Mouse (Mus musculus): ENCODE results near the gene Prl3c1. TPM values are rescaled to one million over a fixed set of nuclear protein-coding genes. Genes with fewer than 3 reads are reported as not detected.
"Not testable (repeated sequence)": the region's sequence is repeated elsewhere in the genome, so short reads cannot be mapped to it uniquely, and the experiment has no call there.

The Prl3c1 gene
- not detected in 2 replicates for polyA plus RNA-seq (2016; fragmentation: Nextera tagmentation; extraction: Ambion mirVana)

DNA sequence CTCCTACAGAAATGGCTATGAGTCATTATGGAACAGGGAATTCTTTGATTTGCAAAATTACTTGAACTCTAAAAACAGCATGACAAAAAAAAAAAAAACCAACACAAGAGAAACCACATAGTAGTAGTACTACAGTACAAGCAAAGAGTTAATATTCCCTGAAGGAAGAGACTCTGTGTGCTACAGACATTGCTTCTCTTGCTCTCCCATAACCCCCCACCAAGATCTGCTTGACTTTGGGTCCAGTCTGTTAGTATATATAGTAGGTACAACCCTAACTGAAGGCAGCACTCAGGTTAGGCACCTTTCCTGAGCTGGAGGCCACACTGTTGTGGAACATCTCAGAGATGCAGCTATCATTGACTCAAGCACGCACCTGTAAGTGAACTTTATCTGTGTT is at the start of gene Prl3c1:
TSS of gene Prl3c1 (plus strand) at position 301 of the 400 bp plus-strand sequence.
- ATAC-seq (ENCODE audit: low FRiP score): no peak
- no peaks in the 10 kb centered on the region for H3K4me1 ChIP-seq
- H3K4me3 ChIP-seq: no peak within 1 kb of the TSS
- no peaks in the 10 kb centered on the region for H3K36me3 ChIP-seq
- no peak within 1 kb of the TSS for H3K9ac ChIP-seq
- H3K9me3 ChIP-seq (replicated peaks): no peaks in the 10 kb centered on the region
- H3K27me3 ChIP-seq: no peaks in the 10 kb centered on the region
- 78% methylated on average over 1 of the region's 1 CpGs for WGBS
- no peak within 1 kb of the TSS for H3K4me2 ChIP-seq (replicated peaks)
- no peak within 1 kb of the TSS for H3K27ac ChIP-seq

DNA sequence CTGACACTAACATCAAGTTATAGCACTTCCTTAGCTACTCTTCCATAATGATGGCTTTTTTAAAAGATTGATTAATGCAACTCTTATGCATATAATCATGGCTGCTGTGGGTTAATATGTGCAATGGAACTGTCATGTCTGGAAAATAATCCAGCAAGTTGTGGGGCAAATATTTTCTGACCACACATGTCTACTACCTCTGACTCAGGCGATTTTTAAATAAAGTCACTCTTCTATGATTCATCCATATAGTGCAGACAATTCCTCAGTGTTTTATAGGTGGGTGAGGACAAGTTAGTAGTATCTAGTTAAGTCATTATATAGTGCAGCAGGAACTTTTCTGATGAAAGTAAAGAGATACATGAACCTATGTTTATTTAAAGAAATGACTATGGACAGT is 48.2 kb upstream of the Prl3c1 start:
- no peak overlapping the region for H3K4me2 ChIP-seq (replicated peaks)
- WGBS: 62% methylated on average over 1 of the region's 1 CpGs

DNA sequence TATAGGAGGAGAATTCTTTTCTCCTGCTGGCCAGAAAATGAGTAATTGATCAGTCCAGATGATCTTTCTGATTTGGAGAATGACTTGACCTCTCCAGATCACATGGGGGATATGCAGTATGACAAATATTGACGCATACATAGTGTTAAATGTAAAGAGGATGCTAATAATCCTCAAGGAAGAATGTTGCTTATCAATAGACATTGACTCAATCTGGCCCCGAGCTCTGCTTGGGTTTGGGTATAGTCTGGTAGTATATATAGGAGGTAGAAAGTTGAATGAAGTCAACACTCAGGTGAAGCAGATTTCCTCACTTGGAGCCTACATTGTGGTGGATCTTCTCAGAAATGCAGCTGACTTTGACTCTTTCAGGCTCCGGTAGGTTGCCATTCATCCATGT is 40.0 kb upstream of the Prl3c1 start, which contains the start of gene Prl3d3:
TSS of gene Prl3d3 (plus strand) at position 301 of the 400 bp plus-strand sequence.
- H3K9me3 ChIP-seq (replicated peaks); H3K4me1 ChIP-seq; H3K4me2 ChIP-seq (replicated peaks); H3K36me3 ChIP-seq; H3K27me3 ChIP-seq; H3K4me3 ChIP-seq; ATAC-seq (ENCODE audit: low FRiP score); H3K9ac ChIP-seq; H3K27ac ChIP-seq: not testable (repeated sequence)
- whole genome bisulfite sequencing: 92% methylated on average over 3 of the region's 3 CpGs

More for the DNA sequence above, 48.2 kb upstream of the Prl3c1 start:
- Histone ChIP-seq H3K27ac (no peak overlapping the region), H3K27me3 (no peaks in the 10 kb centered on the region), H3K4me1 (no peaks in the 10 kb centered on the region), H3K9me3 (replicated peaks) (no peaks in the 10 kb centered on the region), H3K36me3 (no peaks in the 10 kb centered on the region), H3K9ac (no peak overlapping the region), H3K4me3 (no peak overlapping the region)
- no peak for ATAC-seq (ENCODE audit: low FRiP score)

DNA sequence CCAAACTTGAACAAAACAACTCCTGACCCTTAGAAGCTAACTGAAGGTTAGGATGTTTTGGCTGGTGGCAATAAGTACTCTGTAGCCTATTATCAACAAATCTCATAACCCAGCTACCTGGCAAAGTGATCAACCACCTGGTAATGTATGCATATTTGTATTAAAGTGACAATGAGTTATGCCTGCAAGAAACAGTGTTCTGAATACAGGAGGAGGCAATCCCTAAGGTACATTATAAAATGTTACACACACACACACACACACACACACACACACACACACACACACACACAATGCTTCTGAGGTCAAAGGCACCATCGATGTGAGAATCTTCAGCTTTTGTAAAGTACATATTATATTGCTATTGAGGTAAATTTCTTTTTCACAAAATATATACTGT is 45.1 kb downstream of the Prl3c1 start, which contains the start of gene Prl3b1:
TSS of gene Prl3b1 (plus strand) at position 301 of the 400 bp plus-strand sequence.
- no peak for ATAC-seq (ENCODE audit: low FRiP score)
- H3K27ac ChIP-seq: no peak within 1 kb of the TSS
- H3K9me3 ChIP-seq (replicated peaks): no peaks in the 10 kb centered on the region
- no peak within 1 kb of the TSS for H3K9ac ChIP-seq
- no peaks in the 10 kb centered on the region for H3K4me1 ChIP-seq
- WGBS: 90% methylated on average over 1 of the region's 1 CpGs
- no peaks in the 10 kb centered on the region for H3K36me3 ChIP-seq
- H3K4me3 ChIP-seq: no peak within 1 kb of the TSS
- H3K27me3 ChIP-seq: no peaks in the 10 kb centered on the region
- H3K4me2 ChIP-seq (replicated peaks): no peak within 1 kb of the TSS

Other genes with a start within 250 kb of the Prl3c1 start
- gene Prl, start 139.1 kb upstream of the Prl3c1 start, polyA plus RNA-seq (2016; fragmentation: Nextera tagmentation; extraction: Ambion mirVana): not detected in 2 replicates
- not detected in 2 replicates for gene Prl3d1, start 102.5 kb upstream of the Prl3c1 start, polyA plus RNA-seq (2016; fragmentation: Nextera tagmentation; extraction: Ambion mirVana)
- not detected in 2 replicates for gene Prl3d2, start 75.0 kb upstream of the Prl3c1 start, polyA plus RNA-seq (2016; fragmentation: Nextera tagmentation; extraction: Ambion mirVana)
- not detected in 2 replicates for gene Prl3d3, start 39.9 kb upstream of the Prl3c1 start, polyA plus RNA-seq (2016; fragmentation: Nextera tagmentation; extraction: Ambion mirVana)
- not detected in 2 replicates for gene Prl3b1, start 45.2 kb downstream of the Prl3c1 start, polyA plus RNA-seq (2016; fragmentation: Nextera tagmentation; extraction: Ambion mirVana)
- gene Prl3a1, start 62.8 kb downstream of the Prl3c1 start, polyA plus RNA-seq (2016; fragmentation: Nextera tagmentation; extraction: Ambion mirVana): not detected in 2 replicates
- not detected in 2 replicates for gene Prl6a1, start 116.0 kb downstream of the Prl3c1 start, polyA plus RNA-seq (2016; fragmentation: Nextera tagmentation; extraction: Ambion mirVana)
- not detected in 2 replicates for gene Prl8a2, start 149.0 kb downstream of the Prl3c1 start, polyA plus RNA-seq (2016; fragmentation: Nextera tagmentation; extraction: Ambion mirVana)
- gene Prl2b1, start 194.2 kb downstream of the Prl3c1 start, polyA plus RNA-seq (2016; fragmentation: Nextera tagmentation; extraction: Ambion mirVana): not detected in 2 replicates
- gene Prl8a6, start 242.0 kb downstream of the Prl3c1 start, polyA plus RNA-seq (2016; fragmentation: Nextera tagmentation; extraction: Ambion mirVana): not detected in 2 replicates

Data from hindbrain, embryonic 12.5 days (tissue).